Mouse (Mus musculus) left cerebral cortex, postnatal 14 days (tissue): Measurements from ENCODE around the gene Tmed8. TPM values are rescaled to one million over a fixed set of nuclear protein-coding genes. Genes with fewer than 3 reads are reported as not detected.

ENCODE experiments used
- DNase-seq, 2 experiments: peaks; one replicate each; pipeline ENCODE4 v3.0.0; 2021 to 2022; ENCODE audit warnings: low spot score in 2 of 2, mixed read lengths in 1 of 2
- intact Hi-C: fragments of 180-260 bp; cut with DNase I; formaldehyde crosslinking; loops from one replicate; pipeline ENCODE4 v1.15.1; 2025
- total RNA-seq, 2 experiments: library from RNA; stranded (reverse); gene quantifications; 2 replicates each; pipeline ENCODE4 v1.2.3; 2021

Tmed8 gene
- total RNA-seq, 2 experiments from 2014 or later = 28.0 to 28.5 TPM

DNA sequence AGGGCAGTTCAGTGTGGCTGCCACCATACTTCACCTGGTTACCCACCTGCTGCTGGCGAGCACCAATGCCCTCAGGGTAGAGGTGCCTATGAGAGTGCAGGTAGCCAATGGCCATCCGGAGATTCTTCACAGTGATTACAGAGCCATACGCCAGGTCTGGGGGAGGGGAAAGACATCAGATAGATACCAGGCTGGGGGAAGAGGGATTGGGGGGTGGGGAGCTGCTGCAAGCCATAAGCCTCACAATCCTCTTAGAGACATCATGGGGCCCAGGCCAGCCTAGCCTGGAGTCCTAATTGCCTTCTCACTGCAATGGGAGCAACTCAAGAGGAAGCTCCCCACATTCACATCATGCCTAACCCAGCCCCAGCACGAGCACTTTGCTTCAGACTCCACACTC lies 73.0 kb downstream of the Tmed8 start:
- no peak for DNase-seq
- intact Hi-C loops = no loop called here

DNA sequence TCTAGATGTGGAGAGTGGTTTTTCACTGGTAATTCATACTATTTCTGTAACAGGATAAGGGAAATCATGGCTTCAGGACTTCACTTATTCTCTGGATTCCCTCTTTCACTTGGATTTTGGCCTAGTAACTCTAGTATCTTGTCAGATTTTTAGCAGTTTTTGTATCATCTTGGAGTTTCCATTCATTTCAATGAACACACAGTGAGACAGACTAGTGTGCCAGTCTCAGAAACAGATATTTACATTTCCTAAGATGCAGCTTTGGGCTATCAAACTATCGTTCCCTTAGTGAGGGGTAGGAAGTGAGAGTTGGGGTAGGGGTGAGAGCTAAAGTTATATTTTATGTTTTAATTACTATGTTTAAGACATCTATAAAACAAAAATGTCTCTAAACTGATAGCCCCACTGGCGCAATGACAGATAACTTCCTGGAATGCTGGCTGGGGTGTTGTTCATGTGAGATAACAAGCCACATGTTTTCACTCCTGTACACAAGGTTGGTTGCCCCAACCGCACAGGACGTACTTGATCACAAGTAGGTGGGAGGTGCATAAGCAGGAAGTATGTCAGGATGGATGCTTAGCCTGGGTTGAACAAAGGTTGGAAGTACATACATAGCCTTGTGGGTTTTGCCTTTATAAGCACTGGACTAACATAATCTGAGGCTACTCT lies 78.2 kb downstream of the Tmed8 start:
- no peak for DNase-seq
- intact Hi-C loops = no loop called here

Other genes with a start within 250 kb of the Tmed8 start
- gene Zdhhc22, start 210.0 kb downstream of the Tmed8 start, total RNA-seq = 10 to 100 TPM; 46.0 to 56.9 TPM
- gene Tmem63c, start 179.1 kb downstream of the Tmed8 start, total RNA-seq = 10 to 100 TPM; 41.2 to 43.1 TPM
- gene Ngb, start 97.9 kb downstream of the Tmed8 start, total RNA-seq = 10 to 100 TPM in 1 of 2 experiments, 1 to 10 TPM in 1; 9.9 to 11.4 TPM
- 10 to 100 TPM; 48.1 to 51.7 TPM for gene Gstz1, start 53.3 kb downstream of the Tmed8 start, total RNA-seq
- gene Pomt2, start 52.5 kb downstream of the Tmed8 start, total RNA-seq = 10 to 100 TPM; 20.0 to 21.6 TPM
- gene Samd15, start 731 bp downstream of the Tmed8 start, total RNA-seq = 1 to 10 TPM; 3.4 to 3.6 TPM
- gene Noxred1, start 38.3 kb upstream of the Tmed8 start, total RNA-seq = 1 to 10 TPM in 1 of 2 experiments, under 1 TPM in 1; 0.85 to 2.1 TPM
- 10 to 100 TPM; 55.8 to 58.7 TPM for gene Vipas39, start 65.8 kb upstream of the Tmed8 start, total RNA-seq
- gene Ahsa1, start 66.0 kb upstream of the Tmed8 start, total RNA-seq = 100 to 1,000 TPM; 158 to 159 TPM
- under 1 TPM; 0.47 to 0.48 TPM for gene Ism2, start 99.3 kb upstream of the Tmed8 start, total RNA-seq
- gene Sptlc2, start 187.9 kb upstream of the Tmed8 start, total RNA-seq = 10 to 100 TPM; 43.8 to 49.1 TPM
- 10 to 100 TPM; 79.6 to 93.9 TPM for gene Slirp, start 243.4 kb upstream of the Tmed8 start, total RNA-seq
- 10 to 100 TPM; 17.1 to 17.2 TPM for gene Alkbh1, start 243.6 kb upstream of the Tmed8 start, total RNA-seq